ENCODE assay signal across 9 mouse cellular contexts in the genomic region with DNA sequence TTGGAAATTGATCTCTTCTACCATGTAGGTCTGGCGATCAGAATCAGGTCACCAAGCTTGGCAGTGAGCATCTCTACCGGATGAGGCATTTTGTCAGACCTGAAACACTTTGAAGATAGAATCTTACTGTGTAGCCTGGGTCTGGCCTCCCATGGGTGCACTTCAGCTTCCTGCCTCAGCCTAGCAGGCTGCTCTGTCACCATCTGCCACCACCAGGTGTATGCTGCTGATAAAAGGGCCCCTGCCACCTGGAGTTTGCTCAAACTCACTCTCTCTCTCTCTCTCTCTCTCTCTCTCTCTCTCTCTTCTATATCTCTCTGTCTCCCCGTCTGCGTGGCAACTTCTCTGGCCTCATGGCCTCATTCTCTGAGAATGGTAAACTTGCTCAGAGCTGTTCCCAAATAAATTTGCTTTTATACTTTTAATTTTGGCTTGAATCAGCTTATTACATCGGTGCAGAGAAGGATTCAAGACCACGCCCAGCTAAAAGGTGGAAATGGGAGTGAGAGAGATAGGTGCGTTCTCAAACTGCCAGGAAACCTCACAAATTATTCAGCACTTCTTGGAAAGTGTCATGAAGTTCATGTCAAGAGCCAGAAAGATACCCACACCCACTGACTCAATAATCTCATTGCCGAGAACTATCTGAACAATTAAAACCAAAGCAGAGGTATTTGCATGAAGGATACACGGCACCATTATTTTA. TPM values are rescaled to one million over a fixed set of nuclear protein-coding genes. Genes with fewer than 3 reads are reported as not detected.
DNase-seq lines count a peak whose midpoint lies in the region; ATAC-seq and TF ChIP-seq lines count a peak whose summit lies in the region.
"Had no signal": no experiment of that assay in that cellular context is flagged by ENCODE, and none has a peak within 500 bp of the region (broad histone marks: within the 10 kb centered on the region; RNA-seq: fewer than 3 reads in every experiment).

No protein-coding gene starts in this region.

- TF ChIP-seq CTCF in ES-Bruce4 (IDR thresholded peaks at IDR 0.05; ENCODE audit: low read depth, low read length) = no peak

- H3K9ac ChIP-seq in ES-Bruce4 (ENCODE audit: low read depth, poor library complexity, severe bottlenecking) = peak overlapping the region; percentile 49
- peak overlapping the region; percentile 55 for H3K9ac ChIP-seq in forebrain, embryonic 14.5 days (ENCODE audit: low read length)
- no peak overlapping the region for H3K9ac ChIP-seq in midbrain, embryonic 14.5 days (replicated peaks; ENCODE audit: low read length)

- H3K27ac ChIP-seq in heart, embryonic 10.5 days = peak overlapping the region; percentile 85; the same call in 1 of the 2 replicates
- H3K27ac ChIP-seq in ES-Bruce4 (ENCODE audit: insufficient read depth, low read length) = peak overlapping the region; percentile 94
- H3K27ac ChIP-seq in forebrain, embryonic 14.5 days (ENCODE audit: low read depth, low read length) = peak overlapping the region; percentile 94
- peak overlapping the region; percentile 74; the same call in 1 of the 2 replicates for H3K27ac ChIP-seq in midbrain, embryonic 14.5 days (replicated peaks; ENCODE audit: low read depth, low read length)

- no peak for ATAC-seq in forebrain, embryonic 14.5 days
- ATAC-seq in midbrain, embryonic 14.5 days (ENCODE audit: low FRiP score, low TSS enrichment) = no peak

- no peak for DNase-seq in heart, embryonic 10.5 days (ENCODE audit: low spot score)
- no peak for DNase-seq in heart, adult 8-10 months (ENCODE audit: low spot score)
- no peak for DNase-seq in forebrain, embryonic 14.5 days (ENCODE audit: low spot score)
- DNase-seq in midbrain, embryonic 14.5 days = no peak
- no peak for DNase-seq in adrenal gland, adult 8-10 months
- no peak for DNase-seq in spleen, postnatal 10 days (ENCODE audit: low spot score in 2 of 2)
- no peak for DNase-seq in ovary, postnatal 14 days (ENCODE audit: low spot score)

- peaks cover 32% of the 10 kb centered on the region for H3K4me1 ChIP-seq in heart, embryonic 10.5 days
- peaks cover 8% of the 10 kb centered on the region for H3K4me1 ChIP-seq in ES-Bruce4 (ENCODE audit: control insufficient read depth, insufficient read depth, low read length)
- peaks cover 19% of the 10 kb centered on the region for H3K4me1 ChIP-seq in forebrain, embryonic 14.5 days (ENCODE audit: control insufficient read depth, insufficient read depth, low read length)
- peaks cover 15% of the 10 kb centered on the region; the same call in 1 of the 2 replicates for H3K4me1 ChIP-seq in midbrain, embryonic 14.5 days (ENCODE audit: control insufficient read depth, insufficient read depth, low read length)

- H3K36me3 ChIP-seq in heart, embryonic 10.5 days = no peaks in the 10 kb centered on the region
- no peaks in the 10 kb centered on the region for H3K36me3 ChIP-seq in ES-Bruce4 (ENCODE audit: control insufficient read depth, insufficient read depth, low read length, poor library complexity, severe bottlenecking)
- no peaks in the 10 kb centered on the region for H3K36me3 ChIP-seq in forebrain, embryonic 14.5 days (ENCODE audit: control insufficient read depth, insufficient read depth, low read length)
- H3K36me3 ChIP-seq in midbrain, embryonic 14.5 days (ENCODE audit: control insufficient read depth, insufficient read depth, low read length) = no peaks in the 10 kb centered on the region
- H3K36me3 ChIP-seq: limb, embryonic 12.5 days had no signal

- H3K9me3 ChIP-seq in heart, embryonic 10.5 days = no peaks in the 10 kb centered on the region
- H3K9me3 ChIP-seq in ES-Bruce4 (replicated peaks; ENCODE audit: control insufficient read depth, insufficient read depth, low read length, poor library complexity, severe bottlenecking) = peaks cover 4% of the 10 kb centered on the region; the same call in 1 of the 2 replicates
- H3K9me3 ChIP-seq in forebrain, embryonic 14.5 days (replicated peaks; ENCODE audit: control insufficient read depth, low read length) = 0 out of 2 replicates have a peak, but pooled peaks cover 2% of the 10 kb centered on the region
- H3K9me3 ChIP-seq in midbrain, embryonic 14.5 days (ENCODE audit: control insufficient read depth, low read length) = no peaks in the 10 kb centered on the region

- 87% methylated on average over 9 of the region's 9 CpGs for WGBS in heart, embryonic 10.5 days
- 93% methylated on average over 9 of the region's 9 CpGs for WGBS in forebrain, embryonic 14.5 days
- WGBS in midbrain, embryonic 14.5 days = 93% methylated on average over 9 of the region's 9 CpGs

- 0 out of 2 replicates have a peak, but pooled peaks have one; percentile 22 for TF ChIP-seq EP300 in ES-Bruce4 (IDR thresholded peaks at IDR 0.05; ENCODE audit: insufficient read depth, low read depth, low read length)

- no peak overlapping the region for H3K4me3 ChIP-seq in heart, embryonic 10.5 days
- H3K4me3 ChIP-seq in ES-Bruce4 (ENCODE audit: low read depth, low read length) = no peak overlapping the region; the same call in 1 of the 2 replicates
- H3K4me3 ChIP-seq in forebrain, embryonic 14.5 days (ENCODE audit: low read depth, low read length) = no peak overlapping the region
- no peak overlapping the region for H3K4me3 ChIP-seq in midbrain, embryonic 14.5 days (replicated peaks; ENCODE audit: low read depth, low read length)

- no peak for TF ChIP-seq POLR2A in ES-Bruce4 (IDR thresholded peaks at IDR 0.05; ENCODE audit: insufficient read depth, low read length)

- no peaks in the 10 kb centered on the region for H3K27me3 ChIP-seq in heart, embryonic 10.5 days (ENCODE audit: insufficient read depth, poor library complexity, severe bottlenecking)
- H3K27me3 ChIP-seq in ES-Bruce4 (ENCODE audit: control insufficient read depth, insufficient read depth, low read length, poor library complexity, severe bottlenecking) = no peaks in the 10 kb centered on the region
- no peaks in the 10 kb centered on the region for H3K27me3 ChIP-seq in forebrain, embryonic 14.5 days (replicated peaks; ENCODE audit: control insufficient read depth, insufficient read depth, low read length)
- no peaks in the 10 kb centered on the region for H3K27me3 ChIP-seq in midbrain, embryonic 14.5 days (ENCODE audit: control insufficient read depth, insufficient read depth, low read length)
- H3K27me3 ChIP-seq: limb, embryonic 12.5 days had no signal

- H3K4me2 ChIP-seq in forebrain, embryonic 14.5 days (ENCODE audit: low read length) = no peak overlapping the region
- no peak overlapping the region for H3K4me2 ChIP-seq in midbrain, embryonic 14.5 days (ENCODE audit: low read length)

RNA-seq across cellular contexts. Expression of a gene that starts 32.0 kb away (rescaled TPM):
- 10.3 and 10.9 TPM in 2 replicates for polyA plus RNA-seq in heart, embryonic 10.5 days (2016; fragmentation: Nextera tagmentation; extraction: Ambion mirVana)
- total RNA-seq in heart, adult 8-10 months (2022) = 10 to 100 TPM; 21.1 to 30.1 (median 27.0) TPM
- 5.1 and 5.3 TPM in 2 replicates for polyA plus RNA-seq in ES-Bruce4 (2011; ENCODE audit: insufficient read depth, insufficient read length, low read depth, missing spikeins)
- 40.5 and 42.7 TPM in 2 replicates for polyA plus RNA-seq in forebrain, embryonic 14.5 days (2014; fragmentation: Nextera tagmentation; extraction: Ambion mirVana)
- 3.9 and 4.5 TPM in 2 replicates for polyA plus RNA-seq in midbrain, embryonic 14.5 days (2014; fragmentation: Nextera tagmentation; extraction: Ambion mirVana)
- total RNA-seq in adrenal gland, adult 8-10 months (2022) = 10 to 100 TPM; 12.5 to 22.1 (median 16.4) TPM

RNA-seq across cellular contexts. Expression of a gene that starts 35.4 kb away (rescaled TPM):
- 28.7 and 33.0 TPM in 2 replicates for polyA plus RNA-seq in heart, embryonic 10.5 days (2016; fragmentation: Nextera tagmentation; extraction: Ambion mirVana)
- total RNA-seq in heart, adult 8-10 months (2022) = 10 to 100 TPM; 13.6 to 15.8 (median 14.6) TPM
- 37.6 and 38.9 TPM in 2 replicates for polyA plus RNA-seq in ES-Bruce4 (2011; ENCODE audit: insufficient read depth, insufficient read length, low read depth, missing spikeins)
- polyA plus RNA-seq in forebrain, embryonic 14.5 days (2014; fragmentation: Nextera tagmentation; extraction: Ambion mirVana) = 31.6 and 33.3 TPM in 2 replicates
- polyA plus RNA-seq in midbrain, embryonic 14.5 days (2014; fragmentation: Nextera tagmentation; extraction: Ambion mirVana) = 29.2 and 35.4 TPM in 2 replicates
- total RNA-seq in adrenal gland, adult 8-10 months (2022) = 10 to 100 TPM; 25.0 to 30.3 (median 28.0) TPM
